Mouse (Mus musculus) ES-E14 (cell line): ENCODE results near the gene Map4k1.

ENCODE experiments used
- HCFC1 ChIP-seq: IDR thresholded peaks from 2 replicates; pipeline ENCODE4 v1.6.1; 2012; ENCODE audit warnings: low read length, inconsistent platforms, borderline replicate concordance; ENCODE audit not compliant: insufficient read depth
- ZNF384 ChIP-seq: IDR thresholded peaks from 2 replicates; pipeline ENCODE4 v1.6.1; 2012; ENCODE audit warnings: low read depth, low read length, inconsistent platforms

- TF ChIP-seq ZNF384 (no peak), HCFC1 (no peak)
These were observed 48.1 kb downstream of the Map4k1 start for GRCm38 (mm10) chr7:29029690-29030656.
